Mouse (Mus musculus): Measurements from ENCODE around the gene Mpz. TPM values are rescaled to one million over a fixed set of nuclear protein-coding genes. Genes with fewer than 3 reads are reported as not detected.
"Not testable (repeated sequence)": the region's sequence is repeated elsewhere in the genome, so short reads cannot be mapped to it uniquely, and the experiment has no call there.

The Mpz gene
- total RNA-seq, 2 experiments from 2014 or later: 478 to 752 TPM

DNA sequence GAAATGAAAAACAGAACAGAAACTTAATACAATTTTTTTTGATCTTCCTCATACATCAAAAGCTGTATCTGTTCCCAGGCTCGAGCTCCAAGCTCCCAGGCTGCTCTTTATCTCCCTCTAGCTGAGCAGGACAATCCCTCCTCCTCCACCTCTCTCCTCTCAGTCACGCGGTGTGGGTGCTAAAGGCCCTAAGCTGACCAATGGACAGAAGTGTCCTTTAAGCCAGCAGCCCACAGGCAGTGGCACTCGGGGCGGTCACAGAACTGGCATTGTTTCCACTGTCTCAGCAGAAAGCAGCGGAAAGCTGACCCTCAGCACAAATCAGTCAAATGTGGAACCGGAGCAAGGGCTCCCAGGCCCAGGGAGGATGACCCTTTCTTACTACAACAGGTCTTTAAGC, 21.3 kb upstream of the Mpz start:
- DNase-seq: no peak

DNA sequence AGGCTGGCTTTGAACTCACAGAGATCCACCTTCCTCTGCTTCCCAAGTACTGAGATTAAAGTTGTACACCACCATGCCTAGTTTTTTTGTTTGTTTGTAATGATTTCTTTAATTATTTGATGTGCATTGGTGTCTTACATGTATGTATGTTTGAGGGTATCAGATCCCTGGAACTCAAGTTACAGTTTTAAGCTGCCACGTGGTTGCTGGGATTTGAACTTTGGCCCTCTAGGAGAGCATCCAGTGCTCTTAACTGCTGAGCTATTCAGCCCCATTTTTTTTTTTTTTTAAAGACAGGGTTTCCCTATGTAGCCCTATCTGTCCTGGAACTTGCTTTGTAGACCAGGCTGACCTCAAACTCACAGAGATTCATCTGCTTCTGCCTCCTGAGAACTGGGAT, 19.5 kb upstream of the Mpz start:
- no peak for DNase-seq

DNA sequence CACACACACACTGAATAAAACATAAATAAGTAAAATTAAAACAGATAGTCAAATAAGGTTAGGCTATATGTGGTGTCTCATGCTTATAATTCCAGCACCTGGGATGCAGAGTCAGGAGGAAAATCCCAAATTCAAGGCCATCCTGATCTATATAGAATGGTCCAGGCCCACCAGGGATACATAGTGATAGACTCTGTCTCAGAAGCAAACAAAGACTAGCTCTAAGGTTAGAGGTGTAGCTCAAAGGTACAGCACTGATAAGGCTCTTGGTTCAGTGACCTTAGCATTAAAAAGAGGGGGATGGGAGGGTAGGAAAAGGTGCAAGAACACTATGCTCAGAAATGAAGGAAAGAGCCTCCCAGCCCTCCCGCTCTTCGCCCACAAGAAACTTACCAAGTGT, 14.9 kb upstream of the Mpz start:
- DNase-seq: no peak

DNA sequence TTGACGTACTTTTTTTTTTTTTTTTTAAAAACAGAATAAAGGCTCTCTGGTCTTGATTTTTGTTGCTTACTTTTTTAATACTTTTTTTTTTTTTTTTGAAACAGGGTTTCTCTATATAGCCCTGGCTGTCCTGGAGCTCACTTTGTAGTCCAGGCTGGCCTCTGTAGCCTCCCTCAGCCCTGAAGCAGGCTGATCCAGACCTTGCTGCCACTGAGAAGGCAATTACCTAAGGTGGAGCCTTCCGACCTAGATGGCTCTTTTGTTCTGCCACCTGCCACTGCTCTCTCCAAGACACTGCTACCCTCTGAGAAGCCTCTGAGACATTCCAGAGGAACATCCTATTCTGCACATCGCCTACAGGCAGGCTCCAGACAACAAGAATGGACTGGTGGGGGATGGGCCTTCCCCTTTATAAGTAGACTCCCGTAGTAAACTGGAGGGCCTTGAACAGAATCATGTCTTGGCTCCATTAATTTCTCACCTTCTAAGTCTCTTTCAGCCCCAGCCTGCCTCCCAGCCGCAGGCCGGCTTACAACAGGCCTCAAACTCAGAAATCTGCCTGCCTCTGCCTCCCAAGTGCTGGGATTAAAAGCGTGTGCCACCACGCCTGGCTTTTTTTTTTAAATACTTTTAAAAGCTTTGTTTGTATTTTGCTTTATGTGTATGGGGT, 12.9 kb upstream of the Mpz start:
- DNase-seq: not testable (repeated sequence)

GRCm38 (mm10) chr1:171142981-171143380, 7.5 kb upstream of the Mpz start:
- DNase-seq: not testable (repeated sequence)

DNA sequence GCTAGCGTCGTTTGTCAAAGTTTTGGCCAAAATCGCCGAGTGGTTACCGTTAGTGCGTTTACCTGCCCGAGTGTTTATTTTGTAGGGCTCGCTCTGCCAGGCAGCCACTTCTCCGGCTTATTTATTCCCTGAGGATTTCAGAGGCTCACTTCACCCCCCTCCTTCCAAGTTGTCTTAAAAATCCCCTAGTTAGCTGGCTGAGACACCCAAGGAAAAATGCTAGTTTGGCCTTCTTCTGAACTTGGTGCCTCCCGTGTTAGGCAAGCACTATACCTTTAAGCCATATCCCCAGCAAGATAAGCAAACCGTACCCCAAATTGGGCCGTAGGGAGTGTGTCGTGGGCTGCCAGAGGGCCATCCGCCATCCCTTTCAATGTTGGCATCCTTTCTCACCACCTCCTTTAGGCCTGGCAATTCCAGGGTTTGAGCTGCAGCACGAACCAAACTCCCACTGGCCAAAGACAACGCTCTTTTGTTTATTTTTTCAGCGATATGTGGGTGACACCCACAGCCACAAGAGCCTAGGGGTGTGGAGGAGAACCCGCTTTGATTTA, 404 bp downstream of the Mpz start:
- DNase-seq: no peak

DNA sequence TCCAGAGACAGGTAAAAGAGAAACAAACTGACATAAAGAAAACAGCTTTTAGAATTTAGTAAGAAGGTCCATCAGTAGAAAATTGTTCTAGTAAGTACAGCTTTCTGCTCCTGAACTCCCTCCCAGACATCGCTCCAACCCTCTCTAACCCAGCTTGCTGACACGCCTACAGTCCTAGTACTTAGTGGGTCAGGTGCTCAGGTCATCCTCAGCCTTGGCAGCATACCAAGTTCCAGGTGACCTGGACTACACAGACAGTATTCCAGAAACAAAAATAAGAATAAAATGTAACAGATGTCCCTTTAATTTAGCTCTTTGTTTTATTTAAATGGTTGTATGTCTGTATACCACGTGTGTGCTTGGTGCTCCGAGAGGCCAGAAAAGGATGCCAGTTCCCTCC, 1.5 kb downstream of the Mpz start:
- DNase-seq: no peak

GRCm38 (mm10) chr1:171156644-171157043, 6.1 kb downstream of the Mpz start:
- no peak for DNase-seq

DNA sequence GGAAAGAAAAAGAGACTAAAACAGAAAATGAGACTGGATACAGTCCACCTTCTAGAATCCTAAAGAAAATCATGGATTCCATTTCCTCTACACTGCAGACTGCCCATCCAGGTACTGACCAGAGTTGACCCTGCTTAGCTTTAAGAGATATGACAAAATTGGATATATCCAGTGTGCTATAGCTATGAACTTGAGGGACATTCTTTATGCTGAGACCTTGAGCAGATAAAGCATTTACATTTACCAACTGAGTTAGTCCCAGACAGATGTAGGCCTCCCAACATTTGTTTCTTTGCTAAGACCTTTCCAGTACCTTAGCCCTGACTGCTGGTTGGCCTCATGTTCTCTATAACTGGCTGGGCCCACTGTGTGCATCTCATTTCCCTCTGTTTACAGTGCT, 7.5 kb downstream of the Mpz start:
- no peak for DNase-seq

GRCm38 (mm10) chr1:171159485-171159975, 9.0 kb downstream of the Mpz start:
- no peak for DNase-seq

DNA sequence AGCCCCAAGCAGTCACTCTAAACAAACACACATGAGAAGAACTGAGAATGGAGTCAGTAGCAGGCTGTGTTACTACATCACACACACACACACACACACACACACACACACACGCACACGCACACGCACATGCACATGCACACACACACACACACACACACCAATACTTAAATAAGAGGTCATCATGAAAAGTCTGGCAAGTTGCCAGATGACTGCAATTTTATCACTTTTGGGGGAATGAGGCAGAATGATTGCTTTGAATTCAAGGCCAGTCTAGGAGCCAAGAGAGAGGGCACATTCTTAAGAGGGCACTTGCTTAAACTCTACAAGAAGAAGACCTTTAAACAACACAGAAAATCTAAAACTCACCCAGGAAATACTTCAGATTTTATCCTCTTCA, 12.0 kb downstream of the Mpz start:
- DNase-seq: no peak

DNA sequence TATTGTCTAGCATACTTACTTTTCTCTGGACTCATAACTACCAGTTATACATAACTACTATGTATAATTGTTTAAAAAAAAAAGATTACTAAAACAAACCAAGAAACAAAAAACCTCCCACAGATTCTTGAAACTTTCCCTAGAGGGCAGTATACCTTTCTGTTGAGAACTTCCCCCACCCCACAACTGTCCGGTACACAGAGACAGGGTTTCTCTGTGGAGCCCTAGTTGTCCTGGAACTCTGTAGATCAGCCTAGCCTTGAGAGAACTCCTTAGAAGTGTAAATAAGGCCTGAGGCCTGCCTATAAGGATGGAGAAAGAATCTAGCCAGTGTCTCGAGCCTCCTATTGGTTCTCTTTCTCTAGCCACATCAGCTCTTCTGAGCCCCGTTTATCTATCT, 13.7 kb downstream of the Mpz start:
- DNase-seq: no peak

- no peak for DNase-seq
Observed at GRCm38 (mm10) chr1:171165629-171166345, 15.3 kb downstream of the Mpz start.

GRCm38 (mm10) chr1:171168906-171169305, 18.4 kb downstream of the Mpz start:
- DNase-seq: no peak

DNA sequence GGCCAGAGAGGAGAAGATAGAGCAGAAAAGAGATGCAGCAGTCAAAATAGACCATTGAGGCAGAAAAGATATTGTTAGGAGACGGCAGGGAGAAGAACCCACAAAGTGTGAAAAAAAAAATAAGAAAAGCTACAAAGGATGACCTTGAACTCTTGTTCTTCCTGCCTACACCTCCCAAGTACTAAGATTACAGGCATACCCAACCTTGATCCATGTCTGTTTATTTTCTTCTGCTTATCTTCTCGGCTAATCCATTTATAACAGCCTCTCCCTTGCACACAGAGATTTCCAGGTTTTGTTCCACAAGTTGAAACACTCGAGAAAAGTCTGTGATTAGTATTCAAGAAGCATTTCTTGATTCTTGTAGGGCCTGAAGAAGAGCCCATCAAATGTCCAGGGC, 19.4 kb downstream of the Mpz start:
- DNase-seq: no peak

DNA sequence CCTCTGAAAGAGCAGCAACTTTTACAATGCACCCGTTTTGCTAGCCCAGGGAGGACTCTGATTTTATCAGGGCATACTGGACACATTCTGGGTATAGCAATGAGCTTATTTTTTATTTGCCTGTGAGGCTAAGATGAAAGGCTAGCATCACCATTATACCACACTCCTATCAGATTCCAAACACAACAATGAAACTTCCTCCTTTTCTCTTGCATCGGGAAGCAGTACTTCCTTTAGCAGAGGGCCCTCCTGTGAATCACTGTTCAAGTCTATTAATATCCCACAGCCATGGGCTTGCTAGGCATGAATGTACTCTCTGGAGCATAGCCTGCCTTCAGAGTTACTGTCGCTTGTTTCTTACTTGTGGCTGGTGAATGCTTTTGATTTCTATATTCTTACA, 20.6 kb downstream of the Mpz start:
- no peak for DNase-seq

- no peak for DNase-seq
Observed at GRCm38 (mm10) chr1:171172779-171173178, 22.3 kb downstream of the Mpz start.

DNA sequence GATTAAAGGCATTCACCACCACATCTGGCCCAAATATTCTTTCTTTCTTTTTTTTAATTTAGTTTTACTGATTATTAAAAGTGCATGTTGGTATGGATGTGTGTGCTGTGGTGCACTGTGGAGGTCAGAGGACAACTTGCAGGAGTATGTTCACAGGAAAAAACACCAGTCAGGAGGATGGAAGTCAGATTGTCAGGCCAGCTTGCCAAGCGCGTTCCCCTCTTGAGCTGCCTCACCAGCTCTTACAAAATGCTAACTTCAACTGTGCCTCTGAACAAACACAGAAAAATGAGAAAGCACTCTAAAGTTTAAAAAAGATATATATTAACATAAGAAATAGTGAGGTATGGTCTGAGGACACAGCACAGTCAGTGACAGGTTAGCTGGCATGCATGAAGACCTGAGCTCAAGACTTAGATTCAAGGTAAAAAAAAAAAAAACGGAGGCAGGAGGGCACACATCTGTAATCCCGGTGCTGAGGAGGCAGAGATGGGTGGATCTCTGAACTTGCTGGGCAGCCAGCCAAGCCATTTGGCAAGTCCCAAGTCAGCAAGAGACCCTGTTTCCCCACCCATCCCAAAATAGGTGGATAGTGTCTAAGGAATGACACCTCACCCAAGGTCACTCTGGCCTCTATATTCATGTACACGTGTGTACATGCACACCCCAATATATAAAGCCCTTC, 29.1 kb downstream of the Mpz start:
- DNase-seq: no peak

- no peak for DNase-seq
Observed at GRCm38 (mm10) chr1:171183025-171183424, 32.5 kb downstream of the Mpz start.

GRCm38 (mm10) chr1:171183620-171184019, 33.1 kb downstream of the Mpz start:
- no peak for DNase-seq

DNA sequence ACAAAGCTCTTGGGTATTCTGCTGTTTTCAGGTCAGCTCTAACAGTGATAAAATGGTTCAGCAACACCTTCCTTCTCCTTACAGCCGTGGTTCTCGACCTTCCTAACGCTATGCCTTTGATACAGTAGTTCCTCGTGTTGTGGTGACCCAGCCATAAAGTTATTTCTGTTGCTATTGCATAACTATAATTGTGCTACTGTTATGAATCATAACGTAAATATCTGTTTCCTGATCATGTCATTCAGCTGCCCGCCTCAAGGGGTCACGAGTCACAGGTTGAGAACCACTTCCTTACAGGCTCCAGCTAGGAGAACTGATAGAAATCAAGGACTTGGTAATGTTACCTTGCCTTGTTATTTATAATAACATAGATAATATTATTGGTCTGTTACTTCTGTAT, 33.8 kb downstream of the Mpz start:
- DNase-seq: no peak

- no peak for DNase-seq
Observed at GRCm38 (mm10) chr1:171185655-171186054, 35.1 kb downstream of the Mpz start.
